Mouse (Mus musculus): Measurements from ENCODE around the gene Azin2. TPM values are rescaled to one million over a fixed set of nuclear protein-coding genes. Genes with fewer than 3 reads are reported as not detected.

Gene Azin2
- total and polyA plus RNA-seq, 2 experiments from 2014 or later: 21.7 to 29.3 TPM

DNA sequence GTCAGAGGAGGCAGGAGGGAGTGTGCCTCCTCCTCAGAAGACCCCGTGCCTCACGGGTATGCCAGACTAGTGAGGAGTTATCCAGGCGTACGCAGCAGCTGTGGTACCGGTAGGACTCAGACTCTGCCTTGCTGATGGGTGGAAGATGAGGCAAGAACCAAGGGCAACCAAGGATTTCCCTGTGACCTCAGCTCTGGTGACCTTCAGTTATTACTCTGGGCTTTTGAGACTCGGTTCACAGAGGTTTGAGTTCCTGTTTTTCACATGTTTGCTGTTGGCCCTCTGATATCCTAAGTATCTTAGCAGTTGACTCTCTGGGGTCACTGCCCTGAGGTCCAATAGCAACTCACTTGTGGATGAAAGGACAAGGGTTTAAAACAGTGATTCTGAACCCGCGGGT lies 41.5 kb upstream of the Azin2 start:
- no peak overlapping the region for H3K27ac ChIP-seq (ENCODE audit: low read depth, low read length)
- WGBS: 91% methylated on average over 8 of the region's 8 CpGs
- no peak overlapping the region for H3K4me3 ChIP-seq (ENCODE audit: low read depth, low read length)
- TF ChIP-seq CTCF (IDR thresholded peaks at IDR 0.05): no peak
- H3K36me3 ChIP-seq (ENCODE audit: insufficient read depth, low read length): peaks cover 59% of the 10 kb centered on the region
- no peak overlapping the region for H3K4me2 ChIP-seq (ENCODE audit: low read depth, low read length, poor library complexity, severe bottlenecking)
- H3K9me3 ChIP-seq (ENCODE audit: low read length): no peaks in the 10 kb centered on the region
- H3K4me1 ChIP-seq (ENCODE audit: insufficient read depth, low read length): no peaks in the 10 kb centered on the region
- no peak overlapping the region for H3K9ac ChIP-seq (replicated peaks; ENCODE audit: low read length, poor library complexity, severe bottlenecking)
- DNase-seq (ENCODE audit: low spot score) (no peak), ATAC-seq (ENCODE audit: low FRiP score) (no peak)
- no peaks in the 10 kb centered on the region for H3K27me3 ChIP-seq (ENCODE audit: insufficient read depth, low read length)

DNA sequence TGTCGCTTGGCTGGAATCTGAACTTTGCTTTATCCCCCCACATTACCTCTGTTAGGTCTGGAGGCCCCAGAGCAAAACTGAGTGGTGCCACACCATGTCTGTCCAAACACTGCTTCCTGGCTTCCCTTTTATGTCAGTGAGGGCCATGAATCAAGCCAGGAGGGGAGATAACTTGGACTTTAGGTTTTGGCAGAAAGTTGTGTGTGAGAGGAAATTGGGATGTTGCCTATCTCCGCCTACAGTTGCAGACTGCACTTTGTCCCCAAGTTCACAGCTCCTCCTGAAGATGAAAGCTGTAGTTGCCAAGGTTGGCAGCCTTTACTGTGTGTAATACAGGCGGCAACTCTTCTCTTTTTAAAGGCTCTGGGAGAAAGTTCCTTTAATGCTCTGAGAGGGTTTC lies 38.5 kb upstream of the Azin2 start:
- H3K4me3 ChIP-seq (ENCODE audit: low read depth, low read length): no peak overlapping the region
- no peak for ATAC-seq (ENCODE audit: low FRiP score)
- H3K9ac ChIP-seq (replicated peaks; ENCODE audit: low read length, poor library complexity, severe bottlenecking): no peak overlapping the region
- no peak overlapping the region for H3K4me2 ChIP-seq (ENCODE audit: low read depth, low read length, poor library complexity, severe bottlenecking)
- no peak for DNase-seq (ENCODE audit: low spot score)
- H3K27ac ChIP-seq (ENCODE audit: low read depth, low read length): no peak overlapping the region
- peaks cover 43% of the 10 kb centered on the region for H3K36me3 ChIP-seq (ENCODE audit: insufficient read depth, low read length)
- no peaks in the 10 kb centered on the region for H3K9me3 ChIP-seq (ENCODE audit: low read length)
- H3K27me3 ChIP-seq (ENCODE audit: insufficient read depth, low read length): no peaks in the 10 kb centered on the region
- no peak for TF ChIP-seq CTCF (IDR thresholded peaks at IDR 0.05)
- H3K4me1 ChIP-seq (ENCODE audit: insufficient read depth, low read length): no peaks in the 10 kb centered on the region
- WGBS: 94% methylated on average over 3 of the region's 3 CpGs

DNA sequence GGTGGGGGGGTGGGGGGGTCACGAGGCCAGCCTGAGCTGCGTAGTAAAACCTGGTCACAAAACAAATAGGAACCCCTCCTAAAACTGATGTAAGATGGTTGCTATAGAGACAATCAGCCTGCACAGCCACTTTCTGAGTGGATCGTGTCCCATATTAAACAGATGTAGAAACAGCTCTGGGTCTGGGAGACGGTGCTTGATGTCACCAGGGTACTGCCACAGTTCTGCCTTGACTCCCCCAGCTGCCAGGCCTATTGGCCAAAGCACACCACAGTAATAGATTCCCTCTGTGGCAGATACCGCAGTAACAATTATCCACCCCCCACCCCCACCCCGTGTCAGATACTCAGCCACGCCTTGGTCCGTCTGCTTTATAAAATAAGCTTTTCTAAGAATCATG lies 36.2 kb upstream of the Azin2 start:
- WGBS: 86% methylated on average over 8 of the region's 8 CpGs
- Histone ChIP-seq H3K4me2 (ENCODE audit: low read depth, low read length, poor library complexity, severe bottlenecking) (no peak overlapping the region), H3K27ac (ENCODE audit: low read depth, low read length) (no peak overlapping the region), H3K36me3 (ENCODE audit: insufficient read depth, low read length) (peaks cover 36% of the 10 kb centered on the region), H3K27me3 (ENCODE audit: insufficient read depth, low read length) (no peaks in the 10 kb centered on the region), H3K4me1 (ENCODE audit: insufficient read depth, low read length) (peaks cover 8% of the 10 kb centered on the region), H3K4me3 (ENCODE audit: low read depth, low read length) (no peak overlapping the region), H3K9ac (replicated peaks; ENCODE audit: low read length, poor library complexity, severe bottlenecking) (no peak overlapping the region), H3K9me3 (ENCODE audit: low read length) (no peaks in the 10 kb centered on the region)
- ATAC-seq (ENCODE audit: low FRiP score) (no peak), DNase-seq (ENCODE audit: low spot score) (no peak)
- no peak for TF ChIP-seq CTCF (IDR thresholded peaks at IDR 0.05)

DNA sequence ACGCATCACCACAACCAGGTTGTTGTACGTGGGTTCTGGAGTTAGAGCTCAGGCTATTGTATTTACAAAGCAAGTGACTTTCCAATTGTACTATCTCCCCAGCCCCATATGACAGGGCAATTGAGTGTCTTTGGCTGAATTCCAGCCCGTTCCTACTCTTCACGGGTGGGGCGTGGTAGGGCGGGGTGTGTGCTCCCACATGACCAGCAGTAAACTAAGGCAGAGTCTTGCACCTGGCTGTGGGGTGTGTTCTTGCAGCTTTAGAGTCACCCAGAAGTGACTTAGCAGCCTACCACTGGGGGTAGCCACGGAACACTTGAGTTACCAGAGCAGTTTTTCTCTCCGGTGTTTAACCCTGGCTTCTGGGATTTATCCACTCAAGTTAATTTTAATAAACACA lies 35.0 kb upstream of the Azin2 start:
- ATAC-seq (ENCODE audit: low FRiP score) (no peak), DNase-seq (ENCODE audit: low spot score) (no peak)
- Histone ChIP-seq H3K36me3 (ENCODE audit: insufficient read depth, low read length) (peaks cover 26% of the 10 kb centered on the region), H3K4me3 (ENCODE audit: low read depth, low read length) (no peak overlapping the region), H3K9ac (replicated peaks; ENCODE audit: low read length, poor library complexity, severe bottlenecking) (no peak overlapping the region), H3K4me2 (ENCODE audit: low read depth, low read length, poor library complexity, severe bottlenecking) (no peak overlapping the region), H3K27me3 (ENCODE audit: insufficient read depth, low read length) (no peaks in the 10 kb centered on the region), H3K9me3 (ENCODE audit: low read length) (no peaks in the 10 kb centered on the region), H3K27ac (ENCODE audit: low read depth, low read length) (no peak overlapping the region), H3K4me1 (ENCODE audit: insufficient read depth, low read length) (peaks cover 8% of the 10 kb centered on the region)
- 86% methylated on average over 8 of the region's 8 CpGs for WGBS
- no peak for TF ChIP-seq CTCF (IDR thresholded peaks at IDR 0.05)

DNA sequence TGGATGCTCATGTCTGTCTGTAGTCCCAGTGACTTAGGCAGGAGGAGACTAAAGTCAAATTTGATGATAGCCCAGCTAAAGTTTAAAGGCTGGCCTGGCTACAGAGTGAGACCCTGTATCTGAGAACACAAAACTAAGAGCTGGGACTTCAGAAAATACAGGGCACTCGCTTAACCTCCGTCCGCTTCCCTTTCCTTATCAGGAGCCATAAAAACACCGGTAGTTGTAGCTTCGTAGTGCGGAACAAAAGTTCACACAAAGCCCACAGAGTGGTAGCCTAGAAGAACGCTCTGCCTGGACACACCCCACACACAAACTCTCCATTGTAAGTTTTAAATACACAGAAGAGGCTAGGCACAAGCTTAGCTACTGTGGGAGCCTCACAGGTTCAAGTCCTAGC lies 33.0 kb upstream of the Azin2 start:
- H3K36me3 ChIP-seq (ENCODE audit: insufficient read depth, low read length): peaks cover 12% of the 10 kb centered on the region

DNA sequence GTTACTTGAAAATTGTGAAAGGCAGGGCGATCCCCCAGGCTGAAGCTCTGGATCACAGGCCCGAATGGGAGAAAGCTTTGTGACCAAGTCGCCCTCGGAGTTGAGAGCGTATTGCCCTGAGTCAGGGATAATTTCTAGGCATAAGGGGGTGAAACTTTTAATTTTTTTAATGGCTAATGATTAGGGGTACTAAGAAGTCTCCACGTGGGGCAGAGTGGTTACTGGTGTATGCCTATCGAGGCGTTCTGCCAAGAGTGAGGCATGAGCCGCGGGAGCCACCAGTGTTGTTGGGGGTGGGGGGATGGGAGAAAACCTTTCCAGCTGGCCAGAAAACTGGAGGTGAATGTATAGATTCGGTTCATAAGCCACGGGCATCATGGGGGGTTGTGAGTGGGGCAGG lies 31.4 kb upstream of the Azin2 start:
- H3K4me3 ChIP-seq (ENCODE audit: low read depth, low read length): peak overlapping the region; percentile 87
- peaks cover 8% of the 10 kb centered on the region for H3K4me1 ChIP-seq (ENCODE audit: insufficient read depth, low read length)
- no peaks in the 10 kb centered on the region for H3K36me3 ChIP-seq (ENCODE audit: insufficient read depth, low read length)
- peak overlapping the region; percentile 84 for H3K4me2 ChIP-seq (ENCODE audit: low read depth, low read length, poor library complexity, severe bottlenecking)
- H3K27ac ChIP-seq (ENCODE audit: low read depth, low read length): peak overlapping the region; percentile 84; the same call in 1 of the 2 replicates
- no peak for TF ChIP-seq CTCF (IDR thresholded peaks at IDR 0.05)
- no peaks in the 10 kb centered on the region for H3K27me3 ChIP-seq (ENCODE audit: insufficient read depth, low read length)
- H3K9me3 ChIP-seq (ENCODE audit: low read length): no peaks in the 10 kb centered on the region
- 0% methylated on average over 12 of the region's 12 CpGs for WGBS
- peak; percentile 12; the same call in 1 of the 2 replicates for ATAC-seq (ENCODE audit: low FRiP score)
- DNase-seq (ENCODE audit: low spot score): peak; percentile 38
- peak overlapping the region; percentile 84 for H3K9ac ChIP-seq (replicated peaks; ENCODE audit: low read length, poor library complexity, severe bottlenecking)

More for the DNA sequence above, 33.0 kb upstream of the Azin2 start:
- Histone ChIP-seq H3K27me3 (ENCODE audit: insufficient read depth, low read length) (no peaks in the 10 kb centered on the region), H3K4me3 (ENCODE audit: low read depth, low read length) (no peak overlapping the region), H3K4me1 (ENCODE audit: insufficient read depth, low read length) (peaks cover 8% of the 10 kb centered on the region), H3K27ac (ENCODE audit: low read depth, low read length) (no peak overlapping the region), H3K9ac (replicated peaks; ENCODE audit: low read length, poor library complexity, severe bottlenecking) (no peak overlapping the region), H3K9me3 (ENCODE audit: low read length) (no peaks in the 10 kb centered on the region), H3K4me2 (ENCODE audit: low read depth, low read length, poor library complexity, severe bottlenecking) (no peak overlapping the region)
- DNase-seq (ENCODE audit: low spot score) (no peak), ATAC-seq (ENCODE audit: low FRiP score) (no peak)
- WGBS: 93% methylated on average over 7 of the region's 7 CpGs
- no peak for TF ChIP-seq CTCF (IDR thresholded peaks at IDR 0.05)

Data from midbrain, postnatal 0 days (tissue).